Mouse (Mus musculus) thymus, postnatal 36 days (tissue): ENCODE data around the gene Ahnak2.

ENCODE experiments used
- DNase-seq, 2 experiments: peaks; one replicate each; pipeline ENCODE4 v3.0.0; 2022; ENCODE audit warnings: mixed read lengths in 2 of 2

The Ahnak2 gene

GRCm38 (mm10) chr12:112795466-112796104 is 6.9 kb downstream of the Ahnak2 start:
- no peak for DNase-seq

- no peak for DNase-seq
Observed at GRCm38 (mm10) chr12:112794998-112795397, 7.5 kb downstream of the Ahnak2 start.

GRCm38 (mm10) chr12:112794356-112794816 is 8.1 kb downstream of the Ahnak2 start:
- no peak for DNase-seq

- no peak for DNase-seq
Observed at GRCm38 (mm10) chr12:112793601-112794355, 8.7 kb downstream of the Ahnak2 start.

- no peak for DNase-seq
Observed at GRCm38 (mm10) chr12:112791026-112791425, 11.4 kb downstream of the Ahnak2 start.

GRCm38 (mm10) chr12:112774481-112774880 is 28.0 kb downstream of the Ahnak2 start:
- DNase-seq = no peak

GRCm38 (mm10) chr12:112774026-112774425 is 28.4 kb downstream of the Ahnak2 start:
- DNase-seq = no peak

- peak in 1 of 2 experiments; percentile 0 for DNase-seq
Observed at GRCm38 (mm10) chr12:112773366-112773765, 29.1 kb downstream of the Ahnak2 start.

GRCm38 (mm10) chr12:112772306-112772705 is 30.2 kb downstream of the Ahnak2 start:
- peak in 1 of 2 experiments; percentile 0 for DNase-seq

GRCm38 (mm10) chr12:112770396-112770795 is 32.1 kb downstream of the Ahnak2 start:
- DNase-seq = peak in 1 of 2 experiments; percentile 1

GRCm38 (mm10) chr12:112769751-112770150 is 32.7 kb downstream of the Ahnak2 start:
- DNase-seq = no peak

- peak in 1 of 2 experiments; percentile 0 for DNase-seq
Observed at GRCm38 (mm10) chr12:112769031-112769430, 33.4 kb downstream of the Ahnak2 start.

- DNase-seq = peak in 1 of 2 experiments; percentile 0
Observed at GRCm38 (mm10) chr12:112768166-112768565, 34.3 kb downstream of the Ahnak2 start.

GRCm38 (mm10) chr12:112767036-112767890 is 35.2 kb downstream of the Ahnak2 start:
- peak in 1 of 2 experiments; percentile 0 for DNase-seq

- DNase-seq = no peak
Observed at GRCm38 (mm10) chr12:112766586-112766985, 35.9 kb downstream of the Ahnak2 start.

GRCm38 (mm10) chr12:112764991-112765390 is 37.5 kb downstream of the Ahnak2 start:
- DNase-seq = no peak

- peak; percentile 1 to 2 for DNase-seq
Observed at GRCm38 (mm10) chr12:112764141-112764540, 38.3 kb downstream of the Ahnak2 start.

GRCm38 (mm10) chr12:112763176-112763575 is 39.3 kb downstream of the Ahnak2 start:
- peak; percentile 0 to 2 for DNase-seq

- DNase-seq = peak; percentile 8 to 13
Observed at GRCm38 (mm10) chr12:112762018-112762417, 40.4 kb downstream of the Ahnak2 start.

- DNase-seq = peak in 1 of 2 experiments; percentile 0
Observed at GRCm38 (mm10) chr12:112761411-112761810, 41.0 kb downstream of the Ahnak2 start.

GRCm38 (mm10) chr12:112760154-112760926 is 42.1 kb downstream of the Ahnak2 start, which contains the start of gene Pld4:
Gene Pld4, plus strand, starts transcription at chr12:112760655.
- peak; percentile 44 for DNase-seq

- DNase-seq = no peak
Observed at GRCm38 (mm10) chr12:112759471-112759870, 43.0 kb downstream of the Ahnak2 start.
